Mouse (Mus musculus) cortical plate, adult 2 months (tissue): ENCODE results near the gene Fam72a. TPM values are rescaled to one million over a fixed set of nuclear protein-coding genes. Genes with fewer than 3 reads are reported as not detected.
A peak's percentile ranks its signal among the peaks of the same experiment; 100 is the strongest.

Experiments
- H3K27ac ChIP-seq: fragments of 200-500 bp; 2 replicates; pipeline ENCODE4 v1.5.1; 2012; ENCODE audit warnings: low read length, control low read depth, inconsistent platforms; ENCODE audit not compliant: insufficient read depth
- H3K4me1 ChIP-seq: fragments of 200-500 bp; 2 replicates; pipeline ENCODE4 v1.6.1; 2011; ENCODE audit warnings: low read length; ENCODE audit not compliant: control insufficient read depth, insufficient read depth
- H3K4me3 ChIP-seq: fragments of 200-500 bp; 2 replicates; pipeline ENCODE4 v1.5.1; 2011; ENCODE audit warnings: mild to moderate bottlenecking, low read length, control low read depth; ENCODE audit not compliant: insufficient read depth
- CTCF ChIP-seq: fragments of 200-500 bp; IDR thresholded peaks from 2 replicates; pipeline ENCODE4 v1.5.1; 2011; ENCODE audit warnings: mild to moderate bottlenecking, control low read depth, low read length; ENCODE audit not compliant: insufficient read depth; ENCODE audit errors: extremely low read depth
- POLR2A ChIP-seq: fragments of 200-500 bp; IDR thresholded peaks from 2 replicates; pipeline ENCODE4 v1.6.1; 2011; ENCODE audit warnings: mild to moderate bottlenecking, low read length, control low read depth; ENCODE audit not compliant: insufficient read depth; ENCODE audit errors: extremely low read depth
- polyA plus RNA-seq: library from polyadenylated mRNA; depleted of rRNA; stranded (reverse); fragments of >200 nt; gene quantifications from 2 replicates; pipeline ENCODE4 v1.2.3, GENCODE M21; 2012

The Fam72a gene
- polyA plus RNA-seq, 1 experiment: 1.0 TPM

DNA sequence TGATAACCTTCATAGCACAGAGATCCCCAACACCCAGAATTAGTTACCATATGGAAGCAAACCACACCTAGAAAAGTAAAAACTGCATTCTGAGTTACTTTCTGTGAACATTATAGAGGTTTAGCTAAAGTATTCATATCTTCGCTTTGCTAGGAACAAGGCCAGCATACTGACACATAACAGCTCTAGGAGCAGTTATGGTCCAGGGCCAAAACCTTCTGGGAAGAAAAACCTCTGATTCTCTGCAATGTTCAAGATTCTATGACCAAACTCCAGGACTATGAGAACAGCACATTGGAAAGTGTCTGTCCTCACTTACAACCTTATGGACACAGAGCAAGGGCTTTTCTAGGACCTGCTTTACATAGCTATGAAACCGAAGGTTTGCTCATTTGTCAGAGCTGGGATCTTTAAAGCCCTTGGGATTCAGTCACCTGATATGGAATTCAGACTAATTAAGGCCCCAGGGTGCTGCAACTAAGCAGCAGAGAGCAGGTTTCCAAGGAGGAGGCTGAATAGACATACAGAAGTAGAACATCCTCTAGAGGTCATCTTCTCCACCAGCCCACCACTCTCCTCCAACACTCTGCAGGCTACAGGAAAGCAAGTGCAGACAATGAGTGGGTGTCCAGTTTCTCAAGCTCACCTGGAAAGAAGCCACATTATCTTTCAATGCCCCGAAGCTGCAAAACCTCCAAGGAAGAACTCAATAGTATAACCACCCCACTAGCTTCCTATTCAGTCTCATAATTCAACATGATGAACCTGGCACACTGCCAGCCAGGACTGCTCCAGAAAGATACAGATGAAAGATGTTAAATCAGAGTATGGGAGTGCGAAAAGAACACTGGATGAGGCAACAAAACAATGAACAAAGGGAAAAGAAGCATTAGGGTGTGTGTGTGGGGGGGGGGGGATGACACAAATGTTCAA, 33.5 kb upstream of the Fam72a start:
- H3K4me3 ChIP-seq: no peak overlapping the region
- H3K4me1 ChIP-seq: peaks cover 21% of the 10 kb centered on the region
- TF ChIP-seq POLR2A (no peak), CTCF (no peak)
- H3K27ac ChIP-seq: no peak overlapping the region

DNA sequence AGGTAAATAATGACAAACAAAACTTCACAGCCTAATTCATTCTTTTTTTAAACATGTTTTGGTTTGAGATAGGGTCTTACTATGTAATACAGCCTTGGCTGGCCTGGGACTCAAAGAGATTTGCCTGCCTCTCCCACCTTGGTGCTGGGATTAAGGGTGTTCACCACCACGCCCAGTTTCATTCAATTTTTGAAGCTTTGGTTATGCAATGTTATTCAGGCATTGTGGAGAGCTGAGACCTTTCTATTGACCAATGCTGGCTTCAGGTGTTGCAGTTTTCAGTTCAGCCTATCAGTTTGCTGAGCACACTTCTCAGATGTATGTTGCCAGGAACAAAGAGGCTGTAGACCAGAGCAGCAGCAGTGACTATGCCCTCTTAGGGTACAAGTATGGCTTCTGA, 29.5 kb upstream of the Fam72a start:
- Histone ChIP-seq H3K27ac (no peak overlapping the region), H3K4me1 (peaks cover 16% of the 10 kb centered on the region), H3K4me3 (no peak overlapping the region)
- TF ChIP-seq CTCF (no peak), POLR2A (no peak)

GRCm38 (mm10) chr1:131501681-131502080, 26.0 kb upstream of the Fam72a start:
- no peak overlapping the region for H3K4me3 ChIP-seq
- H3K4me1 ChIP-seq: peaks cover 10% of the 10 kb centered on the region
- TF ChIP-seq POLR2A (no peak), CTCF (no peak)
- H3K27ac ChIP-seq: no peak overlapping the region

DNA sequence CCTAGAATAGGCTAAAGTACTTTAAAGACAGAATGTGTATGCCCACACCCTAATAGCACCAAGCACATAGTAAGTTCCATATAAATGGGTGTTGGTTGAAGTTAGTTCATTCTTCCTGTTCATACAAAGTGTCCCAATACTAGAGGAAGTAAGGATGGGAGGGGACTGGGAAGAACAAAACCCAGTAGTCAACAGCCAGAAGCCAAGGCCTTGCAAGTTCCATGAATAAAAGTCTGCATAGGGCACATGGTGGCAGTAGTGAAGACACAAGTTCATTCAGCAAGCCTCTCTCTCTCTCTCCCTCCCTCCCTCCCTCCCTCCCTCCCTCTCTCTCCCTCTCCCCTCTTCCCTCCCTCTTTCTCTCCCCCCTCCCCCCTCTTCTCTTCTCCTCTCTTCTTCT, 16.6 kb upstream of the Fam72a start:
- TF ChIP-seq CTCF (no peak), POLR2A (no peak)
- H3K27ac ChIP-seq: no peak overlapping the region
- peaks cover 8% of the 10 kb centered on the region for H3K4me1 ChIP-seq
- H3K4me3 ChIP-seq: no peak overlapping the region

GRCm38 (mm10) chr1:131511661-131512500, 15.8 kb upstream of the Fam72a start:
- no peak for TF ChIP-seq CTCF
- no peak for TF ChIP-seq POLR2A
- Histone ChIP-seq H3K27ac (no peak overlapping the region), H3K4me1 (peaks cover 4% of the 10 kb centered on the region; the same call in 1 of the 2 replicates)

GRCm38 (mm10) chr1:131513136-131513535, 14.6 kb upstream of the Fam72a start:
- H3K27ac ChIP-seq: no peak overlapping the region
- no peak for TF ChIP-seq CTCF
- no peak for TF ChIP-seq POLR2A
- no peak overlapping the region for H3K4me3 ChIP-seq
- H3K4me1 ChIP-seq: peaks cover 4% of the 10 kb centered on the region; the same call in 1 of the 2 replicates

More at GRCm38 (mm10) chr1:131511661-131512500, 15.8 kb upstream of the Fam72a start:
- no peak overlapping the region for H3K4me3 ChIP-seq

DNA sequence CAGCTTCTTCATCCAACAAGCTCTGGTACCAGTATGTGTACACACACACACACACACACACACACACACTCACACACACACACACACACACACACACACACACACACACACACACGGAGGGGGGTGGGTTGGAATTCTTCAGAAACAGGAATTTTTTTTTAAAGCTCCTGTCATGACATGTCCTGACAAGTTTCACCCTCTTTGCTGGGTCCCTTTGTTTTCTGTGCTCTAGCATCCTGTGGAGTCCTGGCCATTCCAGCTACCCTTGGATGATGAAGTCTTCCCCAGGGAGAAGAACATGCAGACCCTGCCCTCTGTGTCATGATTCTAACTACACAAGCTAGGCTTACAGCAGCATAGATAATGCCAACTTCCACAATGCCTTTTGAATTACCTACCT, 13.5 kb upstream of the Fam72a start:
- TF ChIP-seq CTCF (no peak), POLR2A (no peak)
- no peak overlapping the region for H3K4me3 ChIP-seq

DNA sequence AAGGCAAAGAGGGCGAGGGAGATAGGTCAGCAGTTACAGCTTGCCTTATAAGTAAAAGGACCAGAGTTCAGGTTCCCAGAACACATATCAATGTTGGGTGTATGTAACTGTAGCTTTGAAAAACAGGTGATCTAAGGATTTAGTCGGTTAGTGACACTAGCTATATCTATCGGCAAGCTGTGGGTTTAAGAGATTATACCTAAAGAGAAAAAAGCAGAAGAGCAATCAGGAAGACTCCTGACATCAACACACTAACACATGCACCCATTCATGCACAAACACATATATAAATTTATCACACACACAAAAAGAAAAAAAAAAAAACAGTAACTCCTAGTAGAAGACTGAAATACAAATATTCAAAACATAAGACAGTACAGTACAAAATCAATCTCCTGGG, 11.1 kb upstream of the Fam72a start:
- Histone ChIP-seq H3K27ac (no peak overlapping the region), H3K4me1 (peaks cover 9% of the 10 kb centered on the region; the same call in 1 of the 2 replicates), H3K4me3 (no peak overlapping the region)
- TF ChIP-seq POLR2A: no peak
- TF ChIP-seq CTCF: no peak

More for the DNA sequence above, 13.5 kb upstream of the Fam72a start:
- H3K27ac ChIP-seq: no peak overlapping the region
- H3K4me1 ChIP-seq: peaks cover 4% of the 10 kb centered on the region; the same call in 1 of the 2 replicates

DNA sequence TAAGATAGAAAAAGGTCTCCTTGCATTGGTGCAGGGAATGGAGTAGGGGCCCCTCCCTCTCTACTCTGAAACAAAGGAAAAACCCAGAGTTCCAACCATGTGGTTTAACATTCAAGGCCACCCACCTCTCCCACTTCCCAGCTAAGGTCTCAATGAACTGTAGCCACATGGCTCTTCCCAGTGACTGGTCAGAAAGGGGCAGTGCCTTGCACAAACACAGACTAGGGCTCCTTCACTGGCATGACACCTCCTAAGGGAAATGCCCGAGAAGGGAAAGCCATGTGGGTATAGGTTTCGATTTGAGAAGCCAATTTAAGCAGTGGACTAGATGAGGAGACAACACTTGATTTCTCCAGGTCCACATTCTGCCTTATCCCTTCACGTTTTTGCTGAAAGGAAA, 3.9 kb upstream of the Fam72a start:
- peak overlapping the region; percentile 93 for H3K4me3 ChIP-seq
- H3K27ac ChIP-seq: no peak overlapping the region
- TF ChIP-seq CTCF: no peak
- no peak for TF ChIP-seq POLR2A
- peaks cover 8% of the 10 kb centered on the region for H3K4me1 ChIP-seq

- H3K4me1 ChIP-seq: peaks cover 3% of the 10 kb centered on the region
- H3K27ac ChIP-seq: peak overlapping the region; percentile 83; the same call in 1 of the 2 replicates
- peak overlapping the region; percentile 93 for H3K4me3 ChIP-seq
- TF ChIP-seq POLR2A: peak; percentile 36; the same call in 1 of the 2 replicates
- no peak for TF ChIP-seq CTCF
Measured at GRCm38 (mm10) chr1:131525101-131525585, 2.6 kb upstream of the Fam72a start.
